Mouse (Mus musculus): ENCODE results near the gene Dnajb3.

DNA sequence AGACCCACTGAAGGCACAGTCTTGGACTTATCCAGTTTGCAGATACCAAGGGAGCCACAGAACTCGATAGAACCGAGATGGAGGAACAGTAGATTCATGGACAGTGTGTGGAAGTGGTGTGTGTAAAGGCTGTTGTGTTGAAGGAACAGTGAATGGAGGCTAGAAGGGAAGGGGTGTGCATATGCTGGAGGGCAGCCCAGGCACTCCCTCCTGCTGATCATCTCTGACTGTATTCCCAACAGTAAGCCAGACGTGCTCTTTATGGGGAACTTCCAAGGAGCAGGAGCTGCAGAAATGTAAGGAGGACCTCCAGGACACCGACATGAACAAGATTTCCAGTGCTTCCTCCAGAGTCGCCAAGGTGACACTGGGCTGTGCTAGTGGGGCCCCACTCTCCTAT, 44.4 kb upstream of the Dnajb3 start:
- TF ChIP-seq CTCF (IDR thresholded peaks at IDR 0.05; ENCODE audit: low read depth, low read length) = no peak
- TF ChIP-seq POLR2A (IDR thresholded peaks at IDR 0.05; ENCODE audit: extremely low read depth, insufficient read depth, low read length) = no peak
